ENCODE assay signal across 8 mouse cellular contexts in genomic region chr9:66620581-66620981, GRCm38 (mm10). TPM values are rescaled to one million over a fixed set of nuclear protein-coding genes. Genes with fewer than 3 reads are reported as not detected.
DNase-seq lines count a peak whose midpoint lies in the region; ATAC-seq lines count a peak whose summit lies in the region.

No protein-coding gene starts in this region.

- H3K27ac ChIP-seq in heart, embryonic 11.5 days (ENCODE audit: low read depth, low read length), result peak overlapping the region; percentile 25
- peak overlapping the region; percentile 75 for H3K27ac ChIP-seq in kidney, embryonic 16.5 days (ENCODE audit: low read length)

- DNase-seq in Muller cell, postnatal 12 days (ENCODE audit: inconsistent ontology term), result peak; percentile 61
- peak; percentile 74 for DNase-seq in embryo, embryonic 10 days (ENCODE audit: low spot score)
- DNase-seq in lung, postnatal 25 days (ENCODE audit: low spot score), result peak; percentile 70
- peak; percentile 12 to 31 for DNase-seq in spleen, postnatal 14 days (ENCODE audit: low spot score in 2 of 2)
- no peak for DNase-seq in left cerebral cortex, adult 11 months (ENCODE audit: low spot score)
- no peak for DNase-seq in cerebellum, postnatal 36 days

- H3K36me3 ChIP-seq in heart, embryonic 11.5 days (ENCODE audit: control insufficient read depth, insufficient read depth, low read length), result no peaks in the 10 kb centered on the region
- no peaks in the 10 kb centered on the region for H3K36me3 ChIP-seq in kidney, embryonic 16.5 days (ENCODE audit: insufficient read depth, low read length)

- peaks cover 21% of the 10 kb centered on the region for H3K4me1 ChIP-seq in heart, embryonic 11.5 days (ENCODE audit: control insufficient read depth, insufficient read depth, low read length)
- peaks cover 19% of the 10 kb centered on the region for H3K4me1 ChIP-seq in kidney, embryonic 16.5 days (ENCODE audit: insufficient read depth, low read length)

- ATAC-seq in heart, embryonic 11.5 days (replicated peaks; ENCODE audit: insufficient number of reproducible peaks, low FRiP score, low TSS enrichment), result peak; percentile 87
- ATAC-seq in kidney, embryonic 16.5 days (ENCODE audit: low FRiP score, low TSS enrichment), result peak; percentile 84

- no peaks in the 10 kb centered on the region for H3K27me3 ChIP-seq in heart, embryonic 11.5 days (ENCODE audit: control insufficient read depth, insufficient read depth, low read length)
- no peaks in the 10 kb centered on the region for H3K27me3 ChIP-seq in kidney, embryonic 16.5 days (ENCODE audit: insufficient read depth, low read length)

- 10% methylated on average over 6 of the region's 6 CpGs for WGBS in heart, embryonic 11.5 days (ENCODE audit: insufficient replicate concordance)
- 20% methylated on average over 6 of the region's 6 CpGs for WGBS in kidney, embryonic 16.5 days

- H3K9me3 ChIP-seq in heart, embryonic 11.5 days (replicated peaks; ENCODE audit: control insufficient read depth, low read length), result no peaks in the 10 kb centered on the region
- no peaks in the 10 kb centered on the region for H3K9me3 ChIP-seq in kidney, embryonic 16.5 days (ENCODE audit: low read length)

- H3K4me3 ChIP-seq in heart, embryonic 11.5 days (ENCODE audit: low read depth, low read length), result no peak overlapping the region
- no peak overlapping the region for H3K4me3 ChIP-seq in kidney, embryonic 16.5 days (ENCODE audit: low read length)

- H3K9ac ChIP-seq in heart, embryonic 11.5 days (ENCODE audit: low read depth, low read length), result no peak overlapping the region
- no peak overlapping the region for H3K9ac ChIP-seq in kidney, embryonic 16.5 days (replicated peaks; ENCODE audit: low read length)

- no peak overlapping the region for H3K4me2 ChIP-seq in heart, embryonic 11.5 days
- H3K4me2 ChIP-seq in kidney, embryonic 16.5 days (replicated peaks; ENCODE audit: low read depth, low read length), result no peak overlapping the region

RNA-seq across cellular contexts. Expression of gene Usp3, which starts 27.6 kb away (rescaled TPM):
- polyA plus RNA-seq in heart, embryonic 11.5 days (2014; fragmentation: Nextera tagmentation; extraction: Ambion mirVana), result 45.0 and 47.6 TPM in 2 replicates
- polyA plus RNA-seq in kidney, embryonic 16.5 days (2015; fragmentation: Nextera tagmentation; extraction: Ambion mirVana), result 62.4 and 67.1 TPM in 2 replicates

Comparison
In these comparisons a context has a peak if more than half of its experiments do, and no peak if none do; other contexts are left out.
1. DNase-seq: peak in Muller cell, postnatal 12 days (single experiment), embryo, embryonic 10 days (single experiment), lung, postnatal 25 days (single experiment) and spleen, postnatal 14 days (2 of 2); none in left cerebral cortex, adult 11 months (single experiment) and cerebellum, postnatal 36 days (0 of 2).